Mouse (Mus musculus): ENCODE results near the gene Aplp2. TPM values are rescaled to one million over a fixed set of nuclear protein-coding genes. Genes with fewer than 3 reads are reported as not detected.

The Aplp2 gene
- 151 TPM for polyA plus RNA-seq (2017; shearing (Covaris generic))

DNA sequence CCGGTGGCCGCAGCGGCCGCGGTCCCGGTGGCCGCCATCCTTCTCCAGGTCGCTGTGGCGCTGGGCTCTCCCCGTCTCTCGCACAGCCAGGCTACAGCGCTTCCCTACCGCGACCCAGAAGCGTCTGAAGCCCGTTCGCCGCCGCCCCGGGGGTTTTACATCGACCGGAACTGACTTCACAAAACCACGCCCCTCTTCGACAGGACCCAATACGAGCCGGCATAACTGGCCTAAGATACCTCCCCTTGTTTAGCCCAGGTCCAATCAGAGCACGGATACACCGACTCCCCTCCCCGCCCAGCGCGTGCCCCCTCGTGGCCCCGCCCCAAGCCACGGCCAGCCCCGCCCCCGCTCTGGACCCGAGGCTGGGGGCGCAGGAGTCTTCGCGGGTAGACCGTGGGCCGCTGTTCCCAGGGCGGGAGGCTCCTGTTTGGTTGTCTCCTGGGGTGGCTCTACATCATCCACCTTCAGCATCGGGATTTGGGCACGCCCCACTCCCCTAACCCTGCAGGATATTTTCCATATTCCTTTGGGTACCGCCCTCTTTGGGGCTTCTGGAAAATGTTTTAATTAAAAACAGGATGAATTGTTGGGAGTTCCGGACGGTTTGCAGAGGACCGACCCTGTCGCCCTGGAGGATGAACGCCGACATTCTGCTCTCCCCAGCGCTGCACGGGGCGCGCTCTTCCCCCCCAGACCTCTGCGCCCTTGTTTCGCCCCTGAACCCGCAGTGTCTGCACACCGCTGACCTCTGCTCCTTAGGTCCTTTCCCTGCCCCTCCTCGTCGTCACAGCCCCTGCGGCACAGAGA is at the start of gene Aplp2:
Gene Aplp2 (minus strand): TSS at position 126 of the 810 bp plus-strand sequence.

DNA sequence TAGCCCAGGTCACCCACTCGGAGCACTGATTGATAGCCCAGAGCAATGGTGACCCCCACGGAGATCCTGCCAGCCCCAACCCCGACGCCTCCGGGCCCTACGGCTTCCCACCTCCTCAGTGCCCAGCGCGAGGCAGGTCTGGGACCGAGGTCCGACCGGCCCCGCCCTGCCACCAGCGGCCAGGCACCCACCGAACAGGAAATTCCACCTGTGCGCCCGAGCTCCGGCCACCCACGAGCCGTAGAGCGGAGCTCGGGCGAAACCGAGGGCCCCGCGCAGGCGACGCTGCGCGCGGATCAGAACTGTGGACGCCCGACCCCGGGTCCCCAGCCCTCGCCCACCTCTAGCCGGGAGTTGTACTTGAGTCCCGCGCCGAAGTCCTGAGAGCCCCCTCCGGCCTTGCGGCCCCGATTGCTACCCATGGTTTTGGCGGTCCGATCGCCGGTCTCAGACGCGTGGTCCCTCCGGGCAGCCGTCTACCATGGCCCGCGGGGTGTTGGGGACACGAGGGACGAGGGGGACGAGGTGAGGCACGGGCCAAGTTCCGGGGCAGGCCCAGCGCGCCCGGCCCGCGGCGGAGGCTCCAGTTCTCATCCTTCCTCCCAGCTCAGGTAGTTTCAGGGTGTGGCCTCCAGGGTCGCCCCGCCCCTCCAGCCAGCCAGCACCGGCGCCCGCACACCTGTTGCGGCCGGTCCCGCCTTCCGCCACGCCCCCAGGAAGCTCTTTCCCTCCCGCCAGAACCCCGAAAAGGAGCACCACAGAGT is 80.2 kb downstream of the Aplp2 start, which contains the start of gene St14:
Gene St14 (minus strand): TSS at position 649 of the 764 bp plus-strand sequence.

Other genes with a start within 250 kb of the Aplp2 start
- gene Zbtb44, start 181.2 kb downstream of the Aplp2 start, polyA plus RNA-seq (2017; shearing (Covaris generic)), result 50.2 TPM
- 1.3 TPM for gene St14, start 80.0 kb downstream of the Aplp2 start, polyA plus RNA-seq (2017; shearing (Covaris generic))
- gene Prdm10, start 68.7 kb upstream of the Aplp2 start, polyA plus RNA-seq (2017; shearing (Covaris generic)), result 20.4 TPM
- gene Nfrkb, start 174.4 kb upstream of the Aplp2 start, polyA plus RNA-seq (2017; shearing (Covaris generic)), result 68.2 TPM